Mouse (Mus musculus) erythroid progenitor cell, adult 5-6 weeks (primary cell): ENCODE measurements at regions not wholly inside any gene's neighbourhood (a gene's known extent, or its start where the extent isn't known, plus 50 kb on each side); places are given as distances from the start of the nearest gene placed in this dataset.

ENCODE experiments used
- ATAC-seq: replicated peaks from 2 replicates; pipeline ENCODE4 v1.8.0; 2016; ENCODE audit warnings: moderate number of reproducible peaks, mild to moderate bottlenecking, moderate TSS enrichment, inconsistent platforms; ENCODE audit not compliant: poor library complexity, low FRiP score, severe bottlenecking

GRCm38 (mm10) chr9:115361191-115361590 is 51.0 kb upstream of the Stt3b start:
- ATAC-seq: no peak

GRCm38 (mm10) chr9:115361881-115362280 is 51.7 kb upstream of the Stt3b start:
- no peak for ATAC-seq

- ATAC-seq: no peak
These were observed 52.3 kb upstream of the Stt3b start for GRCm38 (mm10) chr9:115362486-115362885.

- no peak for ATAC-seq
These were observed 55.0 kb upstream of the Stt3b start for GRCm38 (mm10) chr9:115364919-115365861.

- ATAC-seq: no peak
These were observed 57.6 kb upstream of the Stt3b start for GRCm38 (mm10) chr9:115367808-115368207.

GRCm38 (mm10) chr9:115380276-115380675 is 70.1 kb upstream of the Stt3b start:
- no peak for ATAC-seq

GRCm38 (mm10) chr9:115382824-115383475 is 72.7 kb upstream of the Stt3b start:
- no peak for ATAC-seq

- no peak for ATAC-seq
These were observed 73.7 kb upstream of the Stt3b start for GRCm38 (mm10) chr9:115383935-115384334.

- no peak for ATAC-seq
These were observed 74.1 kb upstream of the Stt3b start for GRCm38 (mm10) chr9:115384345-115384744.

GRCm38 (mm10) chr9:115387471-115388360 is 77.5 kb upstream of the Stt3b start:
- no peak for ATAC-seq

- ATAC-seq: no peak
These were observed 78.1 kb upstream of the Stt3b start for GRCm38 (mm10) chr9:115388361-115388759.

- no peak for ATAC-seq
These were observed 78.9 kb upstream of the Stt3b start for GRCm38 (mm10) chr9:115389082-115389481.

GRCm38 (mm10) chr9:115390880-115391281 is 80.7 kb upstream of the Stt3b start:
- no peak for ATAC-seq

GRCm38 (mm10) chr9:115395511-115395910 is 85.3 kb upstream of the Stt3b start:
- ATAC-seq: no peak

GRCm38 (mm10) chr9:115400461-115400860 is 90.2 kb upstream of the Stt3b start:
- no peak for ATAC-seq

- no peak for ATAC-seq
These were observed 91.4 kb upstream of the Stt3b start for GRCm38 (mm10) chr9:115401405-115402151.

- no peak for ATAC-seq
These were observed 92.4 kb upstream of the Stt3b start for GRCm38 (mm10) chr9:115402661-115403060.

- no peak for ATAC-seq
These were observed 93.2 kb upstream of the Stt3b start for GRCm38 (mm10) chr9:115403354-115403968.

- ATAC-seq: no peak
These were observed 97.8 kb upstream of the Stt3b start for GRCm38 (mm10) chr9:115407901-115408470.
